Mouse (Mus musculus): ENCODE measurements around the gene Itpk1.
"Not testable (repeated sequence)": the region's sequence is repeated elsewhere in the genome, so short reads cannot be mapped to it uniquely, and the experiment has no call there.

Itpk1 gene

DNA sequence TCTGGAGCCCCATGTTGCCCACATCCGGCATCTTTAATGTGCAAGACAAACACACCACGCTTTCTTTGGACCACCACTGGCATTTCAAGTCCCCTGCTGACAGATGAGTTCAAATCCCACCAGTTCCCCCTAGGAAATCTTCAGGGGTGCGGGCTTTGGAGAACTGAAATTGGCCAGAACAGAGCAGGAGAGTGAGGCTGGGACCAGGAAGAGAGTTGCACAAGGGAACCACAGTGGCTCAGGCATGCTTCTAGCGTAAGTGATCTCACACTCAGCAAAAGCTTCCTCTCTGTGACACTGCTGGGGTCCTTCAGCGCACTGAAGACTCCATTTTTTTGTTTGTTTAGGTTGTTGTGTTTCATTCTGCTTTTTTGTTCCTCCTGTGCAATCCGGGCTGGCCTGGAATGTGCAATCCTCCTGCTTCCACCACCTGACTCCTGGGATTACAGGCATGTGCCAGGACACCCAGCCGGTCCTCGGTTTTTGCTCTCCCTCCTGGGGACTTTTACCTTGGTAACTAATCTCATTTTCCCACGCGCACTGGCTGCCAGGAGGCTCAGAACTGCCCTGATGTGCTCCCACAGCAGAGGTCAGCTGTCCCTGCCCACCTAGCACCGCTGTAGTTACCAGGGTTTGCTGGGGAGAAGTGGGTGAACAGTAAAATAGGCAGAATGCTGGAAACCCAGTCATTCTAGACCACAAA, 41.2 kb downstream of the Itpk1 start:
- no peak for DNase-seq (ENCODE audit: inconsistent age in 2 of 2, low spot score in 1 of 2)

GRCm38 (mm10) chr12:102661772-102662171, 43.0 kb downstream of the Itpk1 start:
- DNase-seq (ENCODE audit: inconsistent age in 2 of 2, low spot score in 1 of 2): no peak

- DNase-seq (ENCODE audit: inconsistent age in 2 of 2, low spot score in 1 of 2): no peak
Measured at GRCm38 (mm10) chr12:102660906-102661651, 43.7 kb downstream of the Itpk1 start.

DNA sequence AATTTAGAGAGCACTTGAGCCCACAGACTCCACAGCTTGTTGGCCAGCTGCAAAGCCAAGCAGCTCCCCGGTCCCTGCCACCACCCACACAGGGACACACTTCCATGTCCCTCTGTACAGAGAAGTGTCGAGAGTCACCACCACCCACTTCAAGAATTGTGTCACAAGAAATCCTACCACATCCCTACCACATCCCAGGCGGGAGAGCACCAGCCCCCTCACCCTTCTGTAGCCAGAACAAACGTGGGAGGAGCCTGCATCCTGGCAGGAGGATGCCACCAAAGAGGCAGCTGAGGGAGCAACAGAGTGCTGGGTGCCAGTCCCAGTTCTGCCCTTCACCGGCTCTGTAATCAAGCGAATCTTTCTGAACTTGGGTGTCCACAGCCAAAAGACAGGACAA, 51.7 kb downstream of the Itpk1 start:
- no peak for DNase-seq (ENCODE audit: inconsistent age in 2 of 2, low spot score in 1 of 2)

- no peak for DNase-seq (ENCODE audit: inconsistent age in 2 of 2, low spot score in 1 of 2)
Measured at GRCm38 (mm10) chr12:102652420-102652819, 52.3 kb downstream of the Itpk1 start.

DNA sequence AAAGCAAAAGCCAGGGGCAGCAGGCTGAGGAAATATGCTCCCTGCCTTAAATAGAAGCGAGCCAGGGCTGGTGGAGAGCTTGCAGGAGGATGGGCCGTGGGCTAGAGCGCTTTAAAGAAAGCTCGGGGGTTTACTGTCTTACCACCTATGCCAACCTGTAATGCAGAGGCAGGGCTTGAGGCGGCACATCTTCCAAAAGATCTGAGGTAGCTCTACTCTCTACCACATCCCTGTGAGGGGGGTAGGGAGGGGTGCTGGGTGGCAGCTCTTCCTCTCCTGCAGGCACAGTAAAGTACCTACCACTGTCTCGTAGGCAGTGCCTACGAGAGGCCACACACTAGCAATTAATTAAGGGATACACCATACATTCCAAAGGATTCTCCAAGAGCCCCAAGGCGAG, 52.9 kb downstream of the Itpk1 start:
- DNase-seq (ENCODE audit: inconsistent age in 2 of 2, low spot score in 1 of 2): no peak

- no peak for DNase-seq (ENCODE audit: inconsistent age in 2 of 2, low spot score in 1 of 2)
Measured at GRCm38 (mm10) chr12:102651401-102651800, 53.3 kb downstream of the Itpk1 start.

DNA sequence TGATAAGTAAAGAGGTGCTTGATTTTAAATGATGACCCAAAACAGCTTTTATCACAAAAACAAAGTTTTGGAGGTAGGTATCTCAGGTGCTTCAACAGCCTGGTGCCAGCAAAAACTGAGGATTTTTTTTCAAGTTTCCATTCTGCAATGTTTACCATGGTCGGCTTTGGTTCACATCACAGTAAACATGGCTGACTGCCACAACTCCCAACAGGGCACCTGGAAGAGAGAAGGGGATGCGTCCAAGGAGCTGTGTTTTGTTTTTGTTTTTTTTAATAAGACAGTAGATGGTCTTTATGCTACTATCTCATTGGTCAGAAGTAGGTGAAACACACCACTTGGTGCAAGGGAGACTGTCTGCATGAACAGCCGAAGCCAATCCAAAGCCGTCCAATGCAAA, 54.1 kb downstream of the Itpk1 start:
- DNase-seq (ENCODE audit: inconsistent age in 2 of 2, low spot score in 1 of 2): no peak

DNA sequence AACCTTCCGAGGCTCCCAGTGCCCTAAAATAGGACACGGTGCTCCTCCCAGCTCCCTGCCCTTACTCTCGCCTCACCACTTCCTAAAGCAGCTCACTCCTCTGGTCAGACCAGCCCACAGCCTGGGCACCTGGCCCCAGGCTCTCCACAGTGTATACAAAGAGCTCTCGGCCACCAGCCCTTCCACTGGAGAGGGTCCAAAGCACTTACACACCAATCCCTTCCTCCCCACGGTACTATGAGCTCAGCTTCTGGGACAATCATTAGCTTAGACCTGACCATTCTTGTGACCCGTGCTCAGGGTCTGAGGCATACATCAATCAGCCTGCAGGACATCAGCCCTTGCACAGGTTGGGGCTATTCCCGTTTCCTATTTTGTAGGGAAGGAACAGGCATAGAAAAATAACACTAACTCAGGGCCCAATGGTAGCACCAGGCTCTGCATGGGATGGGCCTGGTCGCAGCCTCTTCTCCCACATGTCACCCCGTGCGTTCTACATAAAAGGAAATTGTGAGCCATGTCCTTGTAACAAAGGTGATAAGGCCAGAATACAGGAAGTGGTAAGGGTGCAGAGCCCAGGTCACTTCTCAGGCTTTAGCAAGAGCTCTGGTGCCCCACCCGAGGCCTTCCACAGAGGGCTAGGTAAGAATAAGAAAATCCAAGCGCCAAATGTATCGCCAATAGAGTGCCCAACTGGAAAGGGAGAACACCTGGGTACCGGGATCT, 56.7 kb downstream of the Itpk1 start:
- DNase-seq (ENCODE audit: inconsistent age in 2 of 2, low spot score in 1 of 2): no peak

- no peak for DNase-seq (ENCODE audit: inconsistent age in 2 of 2, low spot score in 1 of 2)
Measured at GRCm38 (mm10) chr12:102646586-102647260, 58.0 kb downstream of the Itpk1 start.

DNA sequence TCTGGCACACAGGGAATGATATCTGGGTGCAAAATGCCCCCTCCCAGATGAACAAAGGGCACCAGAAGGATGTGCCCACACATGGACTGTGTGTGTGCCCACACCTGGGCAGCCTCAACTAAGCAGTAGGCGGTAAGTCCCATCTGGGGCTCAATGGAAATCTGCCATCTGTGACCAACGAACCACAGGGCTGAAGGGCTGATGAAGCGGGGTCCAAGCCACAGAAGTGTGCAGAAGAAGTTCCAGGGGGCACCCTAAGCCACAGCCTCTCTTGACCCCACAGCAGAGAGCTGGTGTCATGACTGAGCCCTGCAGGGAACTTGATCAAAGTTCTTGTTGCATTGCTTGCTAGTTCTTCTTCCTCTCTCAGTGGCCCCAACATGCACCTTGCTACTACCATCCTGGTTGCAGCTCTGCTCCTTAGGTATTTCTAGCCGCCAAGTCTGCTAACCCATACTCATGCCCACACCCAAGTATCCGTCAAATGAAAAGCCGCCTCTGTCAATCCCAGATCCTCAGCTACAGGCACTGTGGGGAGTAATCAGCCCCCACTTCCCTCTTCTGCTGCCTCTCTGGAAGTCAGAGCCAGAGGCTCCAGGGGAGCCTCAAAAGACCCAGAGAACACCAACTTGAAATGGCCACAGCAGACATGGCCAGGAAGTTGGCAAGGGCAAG, 58.7 kb downstream of the Itpk1 start:
- no peak for DNase-seq (ENCODE audit: inconsistent age in 2 of 2, low spot score in 1 of 2)

GRCm38 (mm10) chr12:102643316-102643715, 61.4 kb downstream of the Itpk1 start:
- peak; percentile 53 to 67 for DNase-seq (ENCODE audit: inconsistent age in 2 of 2, low spot score in 1 of 2)

DNA sequence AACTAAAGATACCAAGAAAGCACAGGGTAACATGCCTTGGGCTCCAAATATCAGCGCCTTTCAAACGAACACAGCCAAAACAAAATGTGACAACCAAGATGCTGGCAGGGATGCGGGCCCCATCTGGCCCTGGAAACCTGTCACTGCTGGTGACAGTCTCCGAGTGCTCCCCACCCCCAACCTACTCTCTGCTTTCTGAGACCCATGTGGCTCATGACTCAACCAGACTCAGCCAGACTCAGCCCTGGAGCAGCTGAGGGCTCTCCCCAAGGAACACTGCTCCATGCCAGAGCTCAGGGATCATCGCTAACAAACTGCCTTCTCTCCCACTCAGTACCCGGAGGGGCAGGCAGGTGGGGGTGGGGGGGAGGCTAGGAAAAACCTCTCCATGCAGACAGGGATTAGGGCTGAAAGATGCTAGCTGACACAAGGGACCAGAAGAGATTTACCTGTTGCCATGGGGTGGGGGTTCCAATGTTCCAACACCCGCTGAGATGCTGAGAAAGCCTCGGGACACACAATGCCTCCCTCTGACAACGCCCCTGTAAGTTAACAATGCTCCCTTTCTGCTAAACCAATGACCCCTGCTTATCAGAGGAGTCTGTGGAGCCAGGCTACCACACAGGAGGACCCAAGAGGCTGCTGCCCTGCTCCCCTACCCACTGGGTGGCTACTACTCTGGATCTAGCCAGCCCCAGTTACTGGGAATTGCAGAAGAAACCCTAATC, 64.1 kb downstream of the Itpk1 start:
- DNase-seq (ENCODE audit: inconsistent age in 2 of 2, low spot score in 1 of 2): peak; percentile 58 to 61

- no peak for DNase-seq (ENCODE audit: inconsistent age in 2 of 2, low spot score in 1 of 2)
Measured at GRCm38 (mm10) chr12:102638878-102639277, 65.9 kb downstream of the Itpk1 start.

- DNase-seq (ENCODE audit: inconsistent age in 2 of 2, low spot score in 1 of 2): no peak
Measured at GRCm38 (mm10) chr12:102637235-102637634, 67.5 kb downstream of the Itpk1 start.

GRCm38 (mm10) chr12:102634436-102635050, 70.2 kb downstream of the Itpk1 start:
- DNase-seq (ENCODE audit: inconsistent age in 2 of 2, low spot score in 1 of 2): no peak

GRCm38 (mm10) chr12:102633083-102633501, 71.6 kb downstream of the Itpk1 start:
- peak; percentile 74 to 86 for DNase-seq (ENCODE audit: inconsistent age in 2 of 2, low spot score in 1 of 2)

GRCm38 (mm10) chr12:102631690-102632089, 73.0 kb downstream of the Itpk1 start:
- DNase-seq (ENCODE audit: inconsistent age in 2 of 2, low spot score in 1 of 2): no peak

DNA sequence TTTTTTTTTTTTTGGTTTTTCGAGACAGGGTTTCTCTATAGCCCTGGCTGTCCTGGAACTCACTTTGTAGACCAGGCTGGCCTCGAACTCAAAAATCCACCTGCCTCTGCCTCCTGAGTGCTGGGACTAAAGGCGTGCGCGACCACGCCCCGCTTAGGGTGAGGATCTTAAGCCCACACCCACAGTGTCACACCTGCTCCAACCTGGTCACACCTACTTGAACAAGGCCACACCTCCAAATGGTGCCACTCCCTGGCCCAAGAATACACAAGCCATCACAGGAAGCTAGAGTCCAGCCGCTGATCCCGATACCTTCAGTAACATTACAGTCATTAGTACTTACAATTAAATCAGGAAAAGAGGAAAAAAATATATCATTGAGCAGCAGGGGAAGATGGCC, 74.3 kb downstream of the Itpk1 start:
- not testable (repeated sequence) for DNase-seq (ENCODE audit: inconsistent age in 2 of 2, low spot score in 1 of 2)

GRCm38 (mm10) chr12:102628221-102628620, 76.5 kb downstream of the Itpk1 start:
- no peak for DNase-seq (ENCODE audit: inconsistent age in 2 of 2, low spot score in 1 of 2)

All from adrenal gland, adult (tissue).